Mouse (Mus musculus): ENCODE measurements around the gene Rnf187. TPM values are rescaled to one million over a fixed set of nuclear protein-coding genes. Genes with fewer than 3 reads are reported as not detected.

Gene Rnf187
- polyA plus RNA-seq, 1 experiment from 2014 or later = 213 TPM

DNA sequence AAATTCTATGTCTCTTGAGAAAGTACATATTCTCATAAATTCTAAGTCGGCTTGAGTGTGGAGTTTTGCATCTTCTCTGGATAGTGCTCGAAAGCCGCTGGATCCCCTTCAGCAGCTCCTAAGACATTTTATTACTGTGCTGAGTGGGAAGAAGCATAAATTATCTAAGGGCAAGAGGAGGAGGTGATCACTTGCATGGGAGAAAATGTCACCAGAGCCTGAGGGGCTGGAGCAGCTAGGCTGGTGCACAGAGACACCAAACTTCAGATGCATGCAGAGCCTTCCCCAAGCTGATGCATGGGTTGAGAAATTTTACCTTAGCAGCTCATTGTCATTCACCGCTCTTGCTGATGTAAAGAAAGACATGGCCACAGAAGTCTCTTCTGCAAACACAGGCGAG, 5.4 kb upstream of the Rnf187 start:
- Histone ChIP-seq H3K36me3 (no peaks in the 10 kb centered on the region), H3K9ac (no peak overlapping the region), H3K27ac (ENCODE audit: poor library complexity, severe bottlenecking) (no peak overlapping the region), H3K4me2 (no peak overlapping the region), H3K4me1 (replicated peaks) (0 out of 2 replicates have a peak, but pooled peaks cover 10% of the 10 kb centered on the region), H3K27me3 (replicated peaks) (peaks cover 34% of the 10 kb centered on the region), H3K9me3 (replicated peaks) (no peaks in the 10 kb centered on the region), H3K4me3 (no peak overlapping the region)
- 74% methylated on average over 5 of the region's 5 CpGs for WGBS
- ATAC-seq (ENCODE audit: insufficient number of reproducible peaks, low FRiP score) = no peak

DNA sequence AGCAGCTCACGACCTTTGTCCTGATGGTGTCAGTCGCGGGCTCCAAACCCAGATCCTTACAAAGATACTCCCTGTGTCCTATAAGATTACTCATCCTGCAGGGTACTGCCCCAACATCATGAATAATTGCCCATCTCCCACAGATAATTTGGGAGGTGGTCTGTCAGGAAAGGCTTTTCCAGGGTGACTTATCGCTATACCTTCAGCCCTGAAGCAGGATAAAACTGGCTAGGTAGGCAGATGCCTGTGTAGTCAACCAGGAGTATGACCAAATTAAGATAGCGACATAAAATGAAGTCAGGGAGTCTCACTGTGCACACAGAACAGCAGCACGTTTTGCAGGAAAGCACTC, 348 bp upstream of the Rnf187 start:
- Histone ChIP-seq H3K36me3 (peaks cover 26% of the 10 kb centered on the region), H3K27ac (ENCODE audit: poor library complexity, severe bottlenecking) (peak overlapping the region; percentile 95), H3K9me3 (replicated peaks) (no peaks in the 10 kb centered on the region), H3K9ac (peak overlapping the region; percentile 97), H3K4me3 (peak overlapping the region; percentile 96), H3K27me3 (replicated peaks) (peaks cover 9% of the 10 kb centered on the region), H3K4me2 (peak overlapping the region; percentile 89), H3K4me1 (replicated peaks) (peaks cover 20% of the 10 kb centered on the region)
- 22% methylated on average over 6 of the region's 6 CpGs for WGBS
- no peak for ATAC-seq (ENCODE audit: insufficient number of reproducible peaks, low FRiP score)

- H3K27me3 ChIP-seq (replicated peaks) = 0 out of 2 replicates have a peak, but pooled peaks cover 3% of the 10 kb centered on the region
- peak overlapping the region; percentile 97 for H3K9ac ChIP-seq
- H3K36me3 ChIP-seq = peaks cover 38% of the 10 kb centered on the region
- peak overlapping the region; percentile 95 for H3K27ac ChIP-seq (ENCODE audit: poor library complexity, severe bottlenecking)
- H3K4me3 ChIP-seq = peak overlapping the region; percentile 96
- WGBS = 1% methylated on average over 13 of the region's 13 CpGs
- peak; percentile 12; the same call in 1 of the 2 replicates for ATAC-seq (ENCODE audit: insufficient number of reproducible peaks, low FRiP score)
- H3K4me1 ChIP-seq (replicated peaks) = peaks cover 20% of the 10 kb centered on the region
- no peaks in the 10 kb centered on the region for H3K9me3 ChIP-seq (replicated peaks)
- peak overlapping the region; percentile 89 for H3K4me2 ChIP-seq
Observed at GRCm38 (mm10) chr11:58937909-58938308, 807 bp downstream of the Rnf187 start.

GRCm38 (mm10) chr11:58931576-58931975, 7.1 kb downstream of the Rnf187 start:
- H3K4me1 ChIP-seq (replicated peaks) = peaks cover 18% of the 10 kb centered on the region
- H3K4me2 ChIP-seq = no peak overlapping the region
- WGBS = 69% methylated on average over 4 of the region's 4 CpGs
- ATAC-seq (ENCODE audit: insufficient number of reproducible peaks, low FRiP score) = no peak
- no peak overlapping the region for H3K27ac ChIP-seq (ENCODE audit: poor library complexity, severe bottlenecking)
- peaks cover 50% of the 10 kb centered on the region for H3K36me3 ChIP-seq
- H3K9ac ChIP-seq = no peak overlapping the region
- no peak overlapping the region for H3K4me3 ChIP-seq
- no peaks in the 10 kb centered on the region for H3K9me3 ChIP-seq (replicated peaks)
- no peaks in the 10 kb centered on the region for H3K27me3 ChIP-seq (replicated peaks)

GRCm38 (mm10) chr11:58930254-58930653, 8.5 kb downstream of the Rnf187 start:
- Histone ChIP-seq H3K4me2 (no peak overlapping the region), H3K27ac (ENCODE audit: poor library complexity, severe bottlenecking) (no peak overlapping the region), H3K4me1 (replicated peaks) (peaks cover 16% of the 10 kb centered on the region; the same call in 1 of the 2 replicates), H3K4me3 (no peak overlapping the region), H3K36me3 (peaks cover 40% of the 10 kb centered on the region), H3K27me3 (replicated peaks) (no peaks in the 10 kb centered on the region; the same call in 1 of the 2 replicates), H3K9ac (no peak overlapping the region), H3K9me3 (replicated peaks) (no peaks in the 10 kb centered on the region)
- WGBS = 76% methylated on average over 3 of the region's 3 CpGs
- no peak for ATAC-seq (ENCODE audit: insufficient number of reproducible peaks, low FRiP score)

DNA sequence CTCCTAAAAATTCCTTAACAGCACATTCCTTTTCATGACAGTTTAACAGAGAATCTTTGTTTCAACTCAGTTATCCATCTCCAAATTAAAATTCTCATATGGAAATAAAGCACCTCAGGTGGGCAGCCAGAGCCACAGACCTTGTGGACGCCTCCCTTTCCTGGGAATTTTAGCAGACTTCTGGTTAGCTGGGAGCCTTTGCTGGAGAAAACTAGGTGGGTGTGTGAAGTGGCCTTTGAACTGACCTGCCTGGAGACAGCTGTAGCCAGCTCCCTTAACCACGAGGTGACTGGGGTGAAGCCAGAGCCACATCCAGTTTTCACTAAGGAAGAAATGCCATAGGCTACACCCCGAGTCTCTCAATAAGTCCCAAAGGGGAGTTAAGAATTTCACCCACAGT, 9.1 kb downstream of the Rnf187 start:
- peaks cover 16% of the 10 kb centered on the region; the same call in 1 of the 2 replicates for H3K4me1 ChIP-seq (replicated peaks)
- no peak for ATAC-seq (ENCODE audit: insufficient number of reproducible peaks, low FRiP score)
- no peak overlapping the region for H3K9ac ChIP-seq
- H3K9me3 ChIP-seq (replicated peaks) = no peaks in the 10 kb centered on the region
- H3K4me2 ChIP-seq = no peak overlapping the region
- no peak overlapping the region for H3K4me3 ChIP-seq
- peaks cover 36% of the 10 kb centered on the region for H3K36me3 ChIP-seq
- no peak overlapping the region for H3K27ac ChIP-seq (ENCODE audit: poor library complexity, severe bottlenecking)
- 48% methylated on average over 3 of the region's 3 CpGs for WGBS
- H3K27me3 ChIP-seq (replicated peaks) = no peaks in the 10 kb centered on the region; the same call in 1 of the 2 replicates

DNA sequence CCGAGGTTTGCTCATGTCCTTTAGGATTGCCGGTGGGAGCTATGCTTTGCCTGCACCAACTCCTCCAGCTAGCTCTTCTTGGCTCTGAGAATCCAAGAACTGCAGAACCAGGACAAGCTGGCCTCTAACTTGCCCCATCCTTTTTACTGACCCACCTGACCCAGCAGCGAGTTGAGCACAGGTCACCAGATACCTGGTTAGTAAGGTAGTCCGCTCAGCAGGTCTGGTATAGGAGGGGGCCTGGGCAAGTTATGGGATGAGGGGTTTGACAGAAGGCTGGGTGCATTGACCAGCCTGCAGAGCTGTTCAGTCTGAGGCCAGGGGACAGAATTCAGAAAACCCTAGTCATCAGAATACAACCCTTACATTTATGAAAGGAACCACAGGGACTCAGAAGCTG, 9.7 kb downstream of the Rnf187 start:
- no peak overlapping the region for H3K4me3 ChIP-seq
- WGBS = 57% methylated on average over 4 of the region's 4 CpGs
- no peak overlapping the region for H3K27ac ChIP-seq (ENCODE audit: poor library complexity, severe bottlenecking)
- H3K4me1 ChIP-seq (replicated peaks) = peaks cover 16% of the 10 kb centered on the region; the same call in 1 of the 2 replicates
- H3K9ac ChIP-seq = no peak overlapping the region
- no peak overlapping the region for H3K4me2 ChIP-seq
- ATAC-seq (ENCODE audit: insufficient number of reproducible peaks, low FRiP score) = no peak
- no peaks in the 10 kb centered on the region; the same call in 1 of the 2 replicates for H3K27me3 ChIP-seq (replicated peaks)
- H3K9me3 ChIP-seq (replicated peaks) = no peaks in the 10 kb centered on the region
- peaks cover 30% of the 10 kb centered on the region for H3K36me3 ChIP-seq

- no peaks in the 10 kb centered on the region for H3K9me3 ChIP-seq (replicated peaks)
- peak; percentile 75 for ATAC-seq (ENCODE audit: insufficient number of reproducible peaks, low FRiP score)
- peak overlapping the region; percentile 62 for H3K4me2 ChIP-seq
- peak overlapping the region; percentile 43 for H3K9ac ChIP-seq
- peaks cover 6% of the 10 kb centered on the region; the same call in 1 of the 2 replicates for H3K27me3 ChIP-seq (replicated peaks)
- H3K4me3 ChIP-seq = peak overlapping the region; percentile 39
- peak overlapping the region; percentile 55 for H3K27ac ChIP-seq (ENCODE audit: poor library complexity, severe bottlenecking)
- H3K36me3 ChIP-seq = peaks cover 20% of the 10 kb centered on the region
- H3K4me1 ChIP-seq (replicated peaks) = peaks cover 16% of the 10 kb centered on the region; the same call in 1 of the 2 replicates
- 25% methylated on average over 20 of the region's 20 CpGs for WGBS
Observed at GRCm38 (mm10) chr11:58927790-58928651, 10.7 kb downstream of the Rnf187 start.

DNA sequence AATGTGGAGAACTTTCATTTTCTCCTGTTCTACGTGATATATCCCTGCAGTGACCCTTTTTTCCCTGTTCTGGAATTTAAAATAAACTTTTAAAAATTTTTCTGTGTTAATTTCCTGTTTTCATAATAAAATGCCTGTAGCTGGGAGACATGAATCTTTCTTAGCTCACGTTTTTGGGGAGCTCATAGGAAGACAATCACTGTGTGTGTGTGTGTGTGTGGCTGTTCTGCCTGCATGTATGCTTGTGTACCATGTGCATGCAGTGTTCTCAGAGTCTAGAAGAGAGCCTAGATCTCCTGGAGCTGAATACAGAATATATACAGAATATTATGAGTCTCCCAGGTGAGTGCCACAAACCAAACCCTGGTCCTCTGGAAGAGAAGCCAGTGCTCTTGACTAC, 11.7 kb downstream of the Rnf187 start:
- Histone ChIP-seq H3K9me3 (replicated peaks) (no peaks in the 10 kb centered on the region), H3K27me3 (replicated peaks) (peaks cover 6% of the 10 kb centered on the region; the same call in 1 of the 2 replicates), H3K27ac (ENCODE audit: poor library complexity, severe bottlenecking) (no peak overlapping the region), H3K36me3 (peaks cover 10% of the 10 kb centered on the region), H3K4me2 (no peak overlapping the region), H3K4me3 (no peak overlapping the region), H3K4me1 (replicated peaks) (peaks cover 16% of the 10 kb centered on the region; the same call in 1 of the 2 replicates), H3K9ac (no peak overlapping the region)
- ATAC-seq (ENCODE audit: insufficient number of reproducible peaks, low FRiP score) = no peak
- WGBS = 74% methylated on average over 2 of the region's 2 CpGs

DNA sequence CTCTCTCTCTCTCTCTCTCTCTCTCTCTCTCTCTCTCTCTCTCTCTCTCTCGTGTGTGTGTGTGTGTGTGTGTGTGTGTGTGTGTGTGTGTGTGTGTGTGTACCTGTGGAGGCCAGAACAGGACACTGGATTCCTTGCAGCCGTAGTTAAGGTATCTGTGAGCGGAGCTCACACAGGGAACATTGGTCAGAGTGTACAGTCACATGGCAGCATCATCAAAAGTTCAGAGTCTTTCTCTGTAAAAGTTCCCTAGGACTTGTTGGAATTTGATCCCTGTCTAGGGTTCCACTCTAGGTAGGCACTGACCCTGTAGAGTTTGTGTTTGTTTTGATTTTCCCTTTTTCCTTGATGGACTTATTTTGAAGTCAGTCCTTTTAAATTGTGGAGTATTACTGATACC, 12.1 kb downstream of the Rnf187 start:
- H3K27ac ChIP-seq (ENCODE audit: poor library complexity, severe bottlenecking) = no peak overlapping the region
- H3K4me2 ChIP-seq = no peak overlapping the region
- 90% methylated on average over 2 of the region's 3 CpGs for WGBS
- H3K36me3 ChIP-seq = peaks cover 6% of the 10 kb centered on the region
- no peak for ATAC-seq (ENCODE audit: insufficient number of reproducible peaks, low FRiP score)
- H3K9ac ChIP-seq = no peak overlapping the region
- H3K27me3 ChIP-seq (replicated peaks) = peaks cover 6% of the 10 kb centered on the region; the same call in 1 of the 2 replicates
- H3K9me3 ChIP-seq (replicated peaks) = no peaks in the 10 kb centered on the region
- H3K4me1 ChIP-seq (replicated peaks) = peaks cover 16% of the 10 kb centered on the region; the same call in 1 of the 2 replicates
- no peak overlapping the region for H3K4me3 ChIP-seq

DNA sequence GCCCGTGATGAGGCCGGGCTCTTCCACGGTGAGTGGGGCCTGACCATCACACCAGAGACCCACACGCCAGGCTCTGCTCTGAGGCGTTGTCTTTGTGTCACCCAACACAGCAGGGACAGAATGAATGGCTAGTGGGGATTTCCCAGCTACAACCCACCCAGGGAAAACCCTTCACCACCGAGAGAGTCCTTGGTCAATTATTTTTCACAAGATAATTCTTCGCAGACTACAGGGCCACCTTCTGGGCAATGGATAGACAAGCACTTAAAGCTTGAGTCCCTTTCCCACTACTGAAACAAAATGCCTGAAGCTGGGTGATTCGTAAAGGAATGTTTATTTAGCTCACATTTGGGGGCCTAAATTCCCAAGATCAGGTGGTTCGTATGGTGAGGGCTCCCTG, 16.3 kb downstream of the Rnf187 start:
- Histone ChIP-seq H3K4me1 (replicated peaks) (peaks cover 6% of the 10 kb centered on the region; the same call in 1 of the 2 replicates), H3K27ac (ENCODE audit: poor library complexity, severe bottlenecking) (no peak overlapping the region), H3K4me3 (no peak overlapping the region), H3K4me2 (no peak overlapping the region), H3K9me3 (replicated peaks) (no peaks in the 10 kb centered on the region), H3K9ac (no peak overlapping the region), H3K36me3 (no peaks in the 10 kb centered on the region), H3K27me3 (replicated peaks) (peaks cover 6% of the 10 kb centered on the region; the same call in 1 of the 2 replicates)
- WGBS = 80% methylated on average over 9 of the region's 9 CpGs
- ATAC-seq (ENCODE audit: insufficient number of reproducible peaks, low FRiP score) = no peak
